Mouse (Mus musculus) kidney, adult 8-10 months (tissue): ENCODE data around the gene Ahdc1.
A peak's percentile ranks its signal among the peaks of the same experiment; 100 is the strongest.

Experiments
- DNase-seq, 2 experiments: peaks; one replicate each; pipeline ENCODE4 v3.0.0; 2022

Ahdc1 gene

DNA sequence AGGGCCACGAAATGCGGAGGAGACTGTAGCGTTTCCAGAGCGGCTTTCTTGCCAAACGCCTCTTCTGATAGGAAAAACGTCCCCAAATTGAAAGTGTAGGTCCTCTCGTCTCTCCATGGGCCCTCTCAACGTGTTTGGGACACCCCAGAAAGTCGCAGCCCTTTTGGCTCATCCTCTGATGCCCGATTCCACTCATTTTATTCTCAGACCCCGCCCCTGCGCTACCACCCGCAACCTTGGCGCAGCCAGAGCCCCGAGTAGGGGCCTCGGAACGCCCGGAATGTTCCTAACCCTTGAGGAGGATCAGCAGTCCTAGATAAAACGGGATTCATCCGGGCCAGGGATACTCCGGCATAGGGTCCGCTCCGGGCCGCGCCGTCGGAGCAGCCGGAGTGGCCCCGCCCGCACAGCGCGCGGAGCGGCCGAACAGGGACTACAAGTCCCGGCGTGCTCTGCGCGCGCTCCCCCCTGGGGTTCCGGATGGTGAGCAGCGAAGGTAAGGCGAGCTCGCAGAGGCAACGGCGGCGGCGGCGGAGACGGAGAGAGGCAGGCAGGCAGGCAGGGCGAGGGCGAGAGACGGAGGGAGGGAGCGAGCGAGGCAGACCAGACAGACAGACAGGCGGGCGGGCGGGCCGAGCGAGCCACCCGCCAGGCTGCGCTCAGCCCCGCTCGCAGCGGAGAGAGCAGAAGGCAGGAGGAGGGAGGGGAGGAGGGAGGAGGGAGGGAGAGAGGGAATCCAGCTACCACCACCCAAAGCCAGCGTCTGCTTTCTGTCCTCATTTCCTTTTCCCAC, at the start of gene Ahdc1:
Ahdc1 (plus strand) TSS at position 233 of the 793 bp plus-strand sequence.
- peak; percentile 90 to 91 for DNase-seq

DNA sequence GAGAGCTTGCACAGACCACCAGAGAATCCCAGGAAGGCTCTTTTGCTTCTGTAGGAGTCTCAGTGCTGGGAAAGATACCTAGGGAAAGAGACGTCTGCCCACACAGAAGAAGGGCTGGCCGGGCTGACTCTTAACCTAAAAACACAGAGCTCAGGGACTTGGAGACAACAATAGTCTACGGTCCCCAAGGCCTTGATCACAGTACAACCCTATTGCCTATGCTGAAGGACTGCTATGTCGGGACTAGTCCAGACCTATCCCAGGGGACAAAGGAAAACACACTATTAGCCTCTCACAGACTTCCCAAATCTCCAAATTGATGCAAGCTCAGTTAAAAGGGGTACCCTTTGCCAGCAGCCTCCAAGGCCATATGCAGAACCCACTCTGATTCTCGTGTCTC, 49.2 kb upstream of the Ahdc1 start:
- no peak for DNase-seq

DNA sequence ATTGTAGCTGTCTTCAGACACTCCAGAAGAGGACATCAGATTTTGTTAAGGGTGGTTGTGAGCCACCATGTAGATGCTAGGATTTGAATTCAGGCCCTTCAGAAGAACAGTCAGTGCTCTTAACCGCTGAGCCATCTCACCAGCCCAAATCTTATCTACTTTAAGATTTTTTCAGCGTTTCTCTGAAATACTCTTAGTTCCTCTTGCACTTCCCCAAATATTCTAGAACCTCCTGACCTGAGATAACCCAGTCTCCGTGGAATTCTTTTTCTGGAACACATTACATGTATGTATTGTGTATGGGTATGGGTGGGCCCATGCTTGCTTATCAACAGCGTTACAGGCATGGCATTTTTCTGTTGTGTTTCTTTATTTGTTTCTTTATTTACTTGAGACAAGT, 48.4 kb upstream of the Ahdc1 start:
- no peak for DNase-seq

DNA sequence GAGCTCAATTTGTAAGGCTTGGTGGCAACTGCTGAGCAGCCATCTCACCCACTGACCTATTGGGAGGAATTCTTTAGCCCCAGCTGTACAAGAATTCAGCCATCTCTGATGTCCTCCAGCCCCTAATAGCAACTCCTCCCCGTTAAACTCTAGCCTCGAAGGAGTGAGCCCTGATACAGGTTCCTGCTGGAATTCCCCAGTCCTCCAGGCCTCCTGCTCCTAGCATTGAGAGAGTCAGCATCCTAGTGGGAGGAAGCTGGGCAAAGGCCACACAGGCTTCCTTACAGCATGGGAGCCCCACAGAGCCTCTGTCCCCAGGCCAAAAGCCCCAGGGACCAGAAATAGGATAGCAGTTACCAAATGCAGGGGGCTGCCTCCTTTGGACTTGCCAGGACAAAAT, 47.6 kb upstream of the Ahdc1 start:
- DNase-seq, result no peak

DNA sequence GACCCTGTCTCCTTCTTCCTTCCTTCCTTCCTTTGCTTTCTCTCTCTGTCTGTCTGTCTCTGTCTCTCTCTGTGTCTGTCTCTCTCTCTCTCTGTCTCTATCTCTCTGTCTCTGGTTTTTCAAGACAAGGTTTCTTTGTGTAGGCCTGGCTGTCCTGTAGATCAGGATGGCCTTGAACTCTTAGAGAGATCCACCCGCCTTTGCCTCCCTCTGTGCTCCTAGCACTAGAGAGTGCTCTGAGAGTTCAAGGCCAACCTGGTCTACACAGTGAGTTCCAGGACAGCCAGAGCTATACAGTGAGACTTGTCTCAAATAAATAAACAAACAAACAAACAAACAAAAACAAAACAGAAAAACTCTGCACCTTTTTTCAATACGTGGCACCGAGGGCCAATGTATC, 47.0 kb upstream of the Ahdc1 start:
- DNase-seq, result no peak

DNA sequence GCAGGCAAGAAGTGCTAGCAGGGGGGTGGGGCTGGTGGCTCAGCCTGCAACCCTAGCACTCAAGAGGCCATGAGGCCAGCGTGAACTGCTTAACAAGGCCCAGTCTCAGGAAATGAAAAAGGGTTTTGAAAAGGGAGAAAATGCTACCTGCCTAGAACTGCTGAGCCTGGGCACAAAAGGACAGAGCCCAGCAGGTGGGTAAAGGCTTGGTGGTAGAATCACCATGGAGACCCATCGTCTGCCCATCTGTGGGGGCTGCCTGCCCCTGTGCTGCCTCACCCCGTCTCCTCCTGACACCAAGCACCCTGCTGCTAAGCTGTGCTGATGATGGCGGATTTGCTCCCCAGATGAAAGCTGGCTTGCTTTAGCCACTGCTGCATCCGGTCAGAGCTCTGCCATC, 46.6 kb upstream of the Ahdc1 start:
- DNase-seq, result no peak

DNA sequence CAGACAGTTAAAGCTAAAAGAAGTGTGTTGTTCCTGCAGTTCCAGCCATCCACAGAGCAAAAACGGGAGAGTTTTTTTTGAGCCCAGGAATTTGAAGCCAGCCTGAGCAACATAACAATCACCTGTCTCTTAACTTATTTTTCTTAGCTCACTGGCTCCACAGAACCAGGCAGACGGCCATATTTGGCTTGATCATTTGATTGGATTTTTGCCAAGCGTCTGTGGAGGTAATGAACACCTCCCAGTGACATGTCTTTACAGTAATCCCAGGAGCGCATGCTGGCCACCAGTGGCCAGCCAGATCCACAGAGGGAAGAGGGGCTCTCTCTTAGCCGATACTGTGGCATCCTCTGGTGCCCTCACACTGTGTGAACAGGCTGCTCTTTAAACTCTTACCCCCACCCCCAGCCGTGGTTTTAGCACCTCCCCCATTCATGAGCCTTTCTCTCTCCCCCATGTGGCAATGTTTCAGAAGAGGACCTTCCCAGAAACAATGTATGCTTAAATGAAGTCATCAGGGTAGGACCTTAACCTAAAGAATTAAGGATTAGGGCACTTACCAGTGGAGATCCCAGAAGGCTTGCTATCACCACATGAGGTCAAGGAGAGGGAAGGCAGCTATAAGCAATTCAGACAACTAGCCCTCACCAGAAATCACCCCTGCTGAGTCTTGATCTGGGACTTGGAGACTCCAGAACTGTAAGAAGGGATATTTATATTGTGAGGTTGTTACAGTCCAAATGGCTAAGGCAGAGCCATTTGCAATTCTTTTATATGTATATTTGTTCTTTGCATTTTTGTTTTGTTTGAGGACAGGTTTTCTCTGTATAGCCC, 42.7 kb upstream of the Ahdc1 start:
- DNase-seq, result no peak

DNA sequence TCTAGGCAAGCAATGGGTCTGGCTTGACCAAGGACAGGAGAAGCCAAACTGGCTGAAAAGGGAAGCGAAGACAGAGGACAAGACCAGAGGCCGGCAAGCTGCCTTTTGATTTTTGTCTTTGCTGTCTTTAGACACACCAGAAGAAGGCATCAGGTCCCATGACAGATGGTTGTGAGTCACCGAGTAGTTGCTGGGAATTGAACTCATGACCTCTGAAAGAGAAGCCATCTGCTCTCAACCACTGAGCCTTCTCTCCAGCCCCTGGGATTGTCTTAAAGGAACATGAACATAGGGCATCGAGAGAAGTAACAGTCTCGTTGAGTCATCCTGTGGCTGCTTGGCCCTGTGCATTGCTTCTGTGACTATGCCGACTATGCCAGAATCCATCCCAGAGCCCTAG, 39.5 kb upstream of the Ahdc1 start:
- no peak for DNase-seq

DNA sequence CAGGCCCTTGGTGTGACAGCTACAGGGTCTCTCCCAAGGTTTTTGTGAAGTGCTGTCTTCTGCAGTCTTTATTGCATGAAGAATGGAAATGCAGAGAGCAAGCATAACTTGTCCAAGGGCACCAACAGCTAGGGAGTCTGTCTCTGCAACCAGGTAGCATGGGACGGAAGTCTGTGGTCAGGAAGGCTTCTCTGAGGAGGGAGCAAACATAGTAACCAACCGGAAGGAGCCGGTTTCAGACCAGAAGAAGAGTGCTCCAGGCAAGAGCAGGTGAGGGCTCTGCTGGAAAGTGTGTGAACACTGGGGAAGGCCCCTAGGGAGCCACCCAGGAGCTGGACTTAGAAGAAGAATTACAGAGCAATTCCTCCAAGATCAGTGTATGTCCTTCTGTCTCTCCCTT, 39.0 kb upstream of the Ahdc1 start:
- DNase-seq, result no peak

DNA sequence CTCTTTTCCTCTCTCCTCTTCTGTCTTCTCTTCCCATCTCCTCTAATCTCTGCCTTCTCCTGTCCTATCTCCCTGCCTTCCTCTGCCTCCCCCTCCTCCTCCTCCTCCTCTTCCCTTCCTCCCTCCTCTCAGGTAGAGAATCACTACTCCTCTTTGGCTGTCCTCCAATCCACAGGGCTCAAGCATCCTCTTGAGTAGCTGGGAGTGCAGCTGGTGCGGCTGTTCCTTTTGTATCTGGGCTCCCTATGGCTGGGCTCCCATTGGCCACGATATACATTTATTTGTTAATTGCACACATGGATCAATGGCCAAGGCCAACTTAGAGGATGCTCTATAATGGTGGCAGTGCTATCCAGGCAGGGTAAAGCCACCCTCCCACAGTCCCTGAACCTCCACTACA, 38.5 kb upstream of the Ahdc1 start:
- DNase-seq, result no peak

DNA sequence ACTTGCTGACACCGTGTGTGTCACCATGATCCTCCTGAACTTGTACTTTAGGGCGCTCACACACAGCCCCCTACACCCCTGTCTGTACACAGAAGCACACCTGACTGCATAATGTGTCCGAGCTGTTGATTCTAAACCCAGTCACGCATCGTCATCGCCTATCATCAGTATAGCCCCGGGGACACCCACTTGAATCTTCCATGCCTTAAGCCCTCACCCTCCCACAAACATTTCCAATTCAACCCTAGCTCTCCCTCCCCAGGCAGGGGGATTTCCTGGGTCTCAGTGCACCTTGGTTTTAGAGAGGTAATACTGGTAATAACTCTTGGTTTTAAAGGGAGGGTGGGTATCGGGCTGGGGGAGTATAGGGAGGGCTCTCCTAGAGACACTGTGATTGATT, 37.9 kb upstream of the Ahdc1 start:
- no peak for DNase-seq

DNA sequence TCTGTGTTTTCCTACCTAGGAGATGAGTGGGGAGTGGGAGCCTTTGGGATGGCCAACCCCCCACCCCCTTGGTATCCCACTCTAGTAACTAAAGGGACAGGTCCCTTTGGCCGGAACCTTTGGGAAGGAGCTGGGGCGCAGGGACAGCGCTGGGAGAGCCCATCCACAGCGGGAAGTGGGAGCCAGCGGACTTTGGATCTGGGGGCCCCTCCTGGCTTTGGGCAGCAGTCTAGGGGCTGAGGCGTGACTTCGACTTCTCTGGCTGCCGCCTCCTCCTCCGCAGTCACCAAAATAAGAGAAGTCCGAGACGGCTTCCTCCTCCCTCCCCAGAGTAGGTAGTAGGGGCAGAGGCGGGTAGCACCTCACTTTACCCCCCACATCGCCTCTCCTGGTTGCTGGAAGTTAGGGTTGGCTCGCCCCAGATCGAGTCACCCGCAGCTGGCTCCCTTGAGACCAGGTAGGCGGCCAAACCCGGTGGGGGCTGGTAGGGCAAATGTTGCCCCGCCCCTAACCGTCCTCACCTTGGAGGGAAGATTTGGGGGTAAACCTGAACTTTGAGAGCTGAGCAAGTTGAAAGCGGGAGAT, 37.2 kb upstream of the Ahdc1 start, which contains the start of gene Fgr:
Fgr (plus strand) TSS at position 282 of the 585 bp plus-strand sequence.
- peak; percentile 21 to 33 for DNase-seq

DNA sequence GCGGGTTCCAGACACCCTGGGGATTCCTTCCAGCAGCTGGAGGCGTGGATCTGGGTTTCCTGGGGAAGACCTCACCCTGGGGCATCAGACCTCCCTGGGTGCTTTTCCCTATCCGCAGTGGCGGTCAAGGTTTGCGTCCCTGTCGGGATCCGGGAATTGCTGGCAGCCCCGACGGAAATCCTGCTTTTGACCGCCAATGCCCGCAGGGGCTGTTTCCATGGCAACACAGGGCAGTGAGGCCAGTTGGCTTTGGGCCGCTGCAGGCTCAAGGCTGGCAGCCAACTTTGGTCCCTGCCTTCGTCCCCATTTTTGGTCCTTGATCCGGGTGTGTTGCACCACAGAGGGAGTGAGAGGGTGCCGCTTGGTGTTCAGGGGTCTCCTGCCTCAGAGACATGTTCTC, 36.2 kb upstream of the Ahdc1 start:
- DNase-seq, result peak; percentile 92 to 93

DNA sequence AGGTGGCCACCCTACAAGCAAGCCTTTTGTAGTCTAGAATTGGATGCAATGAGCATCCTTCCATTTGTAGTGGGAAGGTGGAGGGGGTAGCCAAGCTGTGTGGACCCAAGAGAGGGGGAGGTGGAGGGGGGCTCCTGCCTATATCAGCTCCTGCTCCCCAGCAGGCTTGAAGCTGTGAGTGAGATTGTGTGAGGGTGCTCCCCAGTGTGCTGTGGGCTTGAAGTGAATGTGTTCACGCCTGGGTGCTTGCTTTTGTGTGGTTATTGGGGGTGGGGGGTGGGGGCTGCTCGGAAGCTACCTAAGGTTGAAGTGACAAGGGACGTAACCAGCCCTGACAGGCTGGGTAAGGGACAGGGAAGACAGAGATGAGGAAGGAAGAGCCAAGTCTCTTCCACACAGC, 35.3 kb upstream of the Ahdc1 start:
- no peak for DNase-seq

DNA sequence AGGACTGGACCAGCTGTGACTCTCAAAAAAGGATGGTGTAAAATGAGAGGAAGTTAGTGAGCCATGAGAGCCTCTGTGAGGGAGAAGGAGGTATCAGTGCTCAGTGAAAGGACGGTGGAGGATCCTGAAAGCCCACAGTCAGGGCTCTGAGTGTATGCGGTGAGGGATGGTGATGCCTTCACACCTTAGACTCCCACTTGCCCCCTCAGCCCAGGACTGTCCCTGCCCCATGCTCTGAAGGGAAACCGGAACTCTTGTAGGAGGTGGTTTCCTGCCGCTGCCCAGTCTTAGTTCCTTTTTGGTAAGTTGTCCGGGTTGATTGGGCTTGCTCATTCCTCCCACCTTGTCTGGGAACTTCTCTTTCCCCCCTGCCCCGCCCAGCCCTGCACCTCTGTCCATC, 34.3 kb upstream of the Ahdc1 start:
- DNase-seq, result no peak

DNA sequence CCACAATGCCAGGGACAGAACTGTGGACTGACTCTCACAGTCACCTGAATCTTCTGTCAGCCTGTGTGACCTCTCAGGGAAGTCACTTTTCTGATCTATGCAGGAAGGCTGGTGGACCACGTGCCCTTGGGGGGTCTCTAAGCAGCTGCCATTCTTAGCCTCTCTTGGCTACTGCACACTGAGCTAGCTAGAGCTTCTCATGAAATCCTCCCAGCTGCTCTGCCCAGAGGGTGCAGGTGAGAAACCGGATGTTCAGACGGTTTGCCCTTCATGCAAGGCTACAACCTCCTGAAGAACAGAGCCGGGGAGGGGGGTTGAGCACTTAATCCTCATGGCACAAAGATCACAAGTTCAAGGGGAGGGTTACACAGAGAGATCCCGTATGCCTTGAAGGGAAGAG, 33.5 kb upstream of the Ahdc1 start:
- peak; percentile 12 to 27 for DNase-seq

DNA sequence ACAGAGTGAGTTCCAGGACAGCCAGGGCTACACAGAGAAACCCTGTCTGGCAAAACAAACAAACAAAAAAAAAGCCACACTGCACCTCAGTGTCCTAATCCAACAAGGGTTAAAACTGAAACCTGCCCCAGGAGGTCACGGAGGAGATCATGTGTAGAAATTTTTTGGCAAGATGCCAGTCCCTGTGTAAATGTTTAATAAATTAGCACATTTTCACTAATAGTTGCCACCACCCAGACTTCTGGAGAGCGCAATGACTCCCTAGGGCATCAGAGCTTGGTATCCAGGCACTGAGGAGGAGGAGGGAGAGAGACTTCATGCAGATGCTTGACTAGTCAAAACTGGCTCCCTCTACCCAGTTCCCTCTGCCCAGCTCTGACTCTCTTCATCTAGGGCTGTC, 31.9 kb upstream of the Ahdc1 start:
- peak; percentile 71 to 86 for DNase-seq

DNA sequence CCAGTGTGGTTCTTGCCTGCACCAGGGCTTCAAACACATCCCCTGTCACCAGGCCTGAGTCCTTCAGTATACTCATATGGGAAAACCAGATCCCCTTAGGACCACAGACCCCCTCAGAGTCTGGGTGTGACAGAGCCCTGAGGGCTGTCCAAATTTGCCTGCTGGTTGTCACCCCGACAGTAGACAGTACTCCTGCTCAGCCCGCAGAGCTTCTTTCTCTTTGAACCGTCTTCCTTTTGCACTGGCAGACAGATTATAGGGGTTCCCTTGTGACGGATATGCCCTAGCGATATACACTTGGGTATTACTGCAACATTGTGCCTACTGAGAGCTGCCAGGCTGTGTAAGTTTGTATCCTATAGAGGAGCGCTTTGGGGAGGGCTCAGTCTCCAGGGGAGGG, 29.4 kb upstream of the Ahdc1 start:
- no peak for DNase-seq

DNA sequence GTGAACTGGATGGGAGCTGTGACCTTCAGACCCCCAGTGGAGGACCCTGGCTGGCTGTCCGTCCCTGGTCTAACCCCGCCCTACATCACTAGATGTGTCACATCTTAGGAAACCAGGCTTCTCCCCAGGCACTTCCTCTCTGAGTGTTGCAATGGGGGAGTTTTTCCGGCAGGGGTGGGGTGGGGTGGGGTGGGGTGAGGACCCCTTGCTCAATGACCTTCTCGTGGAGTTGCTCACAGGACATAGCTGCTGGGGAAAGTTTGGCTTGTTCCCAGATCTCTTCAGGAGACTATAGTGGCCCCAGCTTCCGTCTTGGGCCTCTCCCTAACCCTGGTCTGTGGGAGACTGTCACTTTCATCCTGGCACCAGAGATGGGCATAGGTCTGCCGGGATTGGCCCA, 28.1 kb upstream of the Ahdc1 start:
- DNase-seq, result no peak

DNA sequence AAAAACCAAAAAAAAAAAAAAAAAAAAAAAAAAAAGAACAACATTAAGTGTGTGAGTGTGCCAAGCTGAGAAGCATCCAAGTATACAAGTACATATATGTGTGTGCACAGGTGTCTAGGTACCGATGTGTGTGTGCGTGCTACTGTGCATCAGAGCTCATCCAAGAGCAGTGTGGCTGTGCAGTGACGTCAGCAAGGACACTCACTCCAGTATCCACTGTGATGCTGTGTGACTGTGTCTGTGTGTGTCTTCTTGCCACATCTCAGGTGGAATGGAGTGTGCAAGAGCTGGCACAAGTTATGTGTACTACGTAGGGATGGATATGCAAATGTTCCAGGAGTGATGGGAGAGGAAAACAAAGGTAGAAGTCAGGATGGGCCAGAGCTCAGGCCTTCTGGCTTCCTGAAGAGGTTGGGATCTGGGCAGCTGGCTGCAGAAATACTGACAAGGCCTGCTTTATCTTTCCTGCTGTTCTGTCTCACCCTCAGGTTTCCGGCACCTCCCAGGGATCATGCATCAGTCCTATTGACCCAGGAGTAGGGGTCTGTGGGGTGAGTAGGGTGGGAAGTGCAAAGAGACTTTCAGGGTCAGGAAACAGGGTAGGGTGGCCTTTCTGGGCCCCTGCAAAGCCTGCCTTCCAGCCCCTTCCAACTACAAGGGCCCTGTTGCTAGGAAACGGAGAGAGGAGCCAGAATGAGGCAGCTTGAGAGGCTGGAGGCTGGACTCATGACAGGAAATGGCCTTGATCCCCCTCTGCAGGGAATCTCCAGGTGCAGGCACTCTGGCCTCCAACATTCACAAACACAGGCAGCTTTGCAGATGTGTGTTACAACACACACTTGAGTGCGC, 27.2 kb upstream of the Ahdc1 start:
- no peak for DNase-seq

DNA sequence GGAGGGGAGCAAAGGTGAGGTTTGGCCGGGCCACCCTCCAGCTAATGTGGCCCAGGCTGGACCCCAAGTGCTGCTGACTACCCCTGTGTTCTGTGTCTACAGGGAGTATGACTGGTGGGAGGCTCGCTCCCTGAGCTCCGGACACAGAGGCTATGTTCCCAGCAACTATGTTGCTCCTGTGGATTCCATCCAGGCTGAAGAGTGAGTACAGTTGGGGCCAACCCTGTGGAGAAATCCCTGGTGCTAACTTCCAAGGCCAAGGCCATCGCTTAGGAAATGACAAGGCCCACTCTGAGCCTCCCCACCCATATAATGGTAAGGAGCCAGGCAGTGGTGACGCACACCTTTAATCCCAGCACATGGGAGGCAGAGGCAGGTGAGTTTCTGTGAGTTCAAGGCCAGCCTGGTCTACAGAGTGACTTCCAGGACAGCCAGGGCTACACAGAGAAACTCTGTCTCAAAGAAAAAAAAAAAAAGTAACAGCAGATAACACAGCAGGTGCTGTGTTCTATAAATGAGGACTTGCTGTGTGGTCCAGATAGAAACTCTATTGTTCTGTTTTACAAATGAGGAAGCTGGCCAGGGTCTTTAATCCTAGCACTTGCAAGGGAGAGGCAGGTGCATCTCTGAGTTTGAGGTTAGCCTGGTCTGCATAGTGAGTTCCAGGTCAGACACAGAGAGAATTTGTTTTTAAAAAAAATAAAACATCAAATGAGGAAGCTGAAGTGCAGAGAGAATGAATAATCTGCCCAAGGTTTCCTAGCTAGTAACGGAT, 22.3 kb upstream of the Ahdc1 start:
- no peak for DNase-seq

DNA sequence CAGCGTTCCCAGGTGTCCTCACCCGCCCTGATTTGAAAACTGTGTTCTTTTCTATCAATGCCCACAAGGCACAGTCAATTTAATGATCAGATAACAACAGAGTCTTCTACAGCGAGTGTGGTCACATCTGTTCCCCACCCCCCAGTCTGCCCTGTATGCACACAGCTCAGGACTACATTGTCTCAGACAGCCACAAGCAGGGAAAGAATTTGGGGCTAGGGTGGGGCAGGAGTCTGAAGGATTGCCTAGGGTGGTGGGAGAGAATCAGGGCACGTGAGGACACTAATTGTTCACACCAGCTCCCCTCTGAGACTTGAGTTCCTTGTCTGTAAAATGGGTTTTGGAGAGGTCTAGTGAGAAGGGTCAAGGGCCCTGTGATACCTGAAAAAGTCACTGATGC, 17.5 kb upstream of the Ahdc1 start:
- no peak for DNase-seq
